Mouse (Mus musculus): ENCODE data around the gene Cyp2g1. TPM values are rescaled to one million over a fixed set of nuclear protein-coding genes. Genes with fewer than 3 reads are reported as not detected.

The Cyp2g1 gene
- polyA plus RNA-seq (2014; fragmentation: Nextera tagmentation; extraction: Ambion mirVana): not detected in 2 replicates

GRCm38 (mm10) chr7:26808592-26808991 is at the start of gene Cyp2g1:
Cyp2g1 (plus strand) TSS chr7:26808892.
- Histone ChIP-seq H3K4me1 (ENCODE audit: control insufficient read depth, insufficient read depth, low read length) (no peaks in the 10 kb centered on the region), H3K27ac (ENCODE audit: low read depth, low read length) (no peak within 1 kb of the TSS), H3K4me2 (replicated peaks; ENCODE audit: low read depth, low read length) (no peak within 1 kb of the TSS), H3K4me3 (ENCODE audit: low read length) (no peak within 1 kb of the TSS), H3K36me3 (ENCODE audit: control insufficient read depth, insufficient read depth, low read length) (no peaks in the 10 kb centered on the region), H3K9ac (ENCODE audit: low read depth, low read length) (no peak within 1 kb of the TSS), H3K27me3 (ENCODE audit: control insufficient read depth, insufficient read depth, low read length) (no peaks in the 10 kb centered on the region), H3K9me3 (ENCODE audit: control insufficient read depth, low read length) (no peaks in the 10 kb centered on the region)
- ATAC-seq (ENCODE audit: low FRiP score, low TSS enrichment): no peak
- 95% methylated on average over 2 of the region's 2 CpGs for WGBS

GRCm38 (mm10) chr7:26767084-26767483 is 41.6 kb upstream of the Cyp2g1 start:
- ATAC-seq (ENCODE audit: low FRiP score, low TSS enrichment): no peak
- Histone ChIP-seq H3K27ac (ENCODE audit: low read depth, low read length) (no peak overlapping the region), H3K4me2 (replicated peaks; ENCODE audit: low read depth, low read length) (no peak overlapping the region), H3K9me3 (ENCODE audit: control insufficient read depth, low read length) (no peaks in the 10 kb centered on the region), H3K36me3 (ENCODE audit: control insufficient read depth, insufficient read depth, low read length) (no peaks in the 10 kb centered on the region), H3K27me3 (ENCODE audit: control insufficient read depth, insufficient read depth, low read length) (no peaks in the 10 kb centered on the region), H3K9ac (ENCODE audit: low read depth, low read length) (no peak overlapping the region), H3K4me3 (ENCODE audit: low read length) (no peak overlapping the region), H3K4me1 (ENCODE audit: control insufficient read depth, insufficient read depth, low read length) (no peaks in the 10 kb centered on the region)
- 56% methylated on average over 1 of the region's 1 CpGs for WGBS

- 80% methylated on average over 9 of the region's 9 CpGs for WGBS
- Histone ChIP-seq H3K4me2 (replicated peaks; ENCODE audit: low read depth, low read length) (no peak overlapping the region), H3K27ac (ENCODE audit: low read depth, low read length) (no peak overlapping the region), H3K27me3 (ENCODE audit: control insufficient read depth, insufficient read depth, low read length) (no peaks in the 10 kb centered on the region), H3K9me3 (ENCODE audit: control insufficient read depth, low read length) (no peaks in the 10 kb centered on the region), H3K9ac (ENCODE audit: low read depth, low read length) (no peak overlapping the region), H3K36me3 (ENCODE audit: control insufficient read depth, insufficient read depth, low read length) (no peaks in the 10 kb centered on the region), H3K4me3 (ENCODE audit: low read length) (no peak overlapping the region), H3K4me1 (ENCODE audit: control insufficient read depth, insufficient read depth, low read length) (no peaks in the 10 kb centered on the region)
- ATAC-seq (ENCODE audit: low FRiP score, low TSS enrichment): no peak
Observed at GRCm38 (mm10) chr7:26769881-26770470, 38.7 kb upstream of the Cyp2g1 start.

- no peak for ATAC-seq (ENCODE audit: low FRiP score, low TSS enrichment)
- H3K36me3 ChIP-seq (ENCODE audit: control insufficient read depth, insufficient read depth, low read length): no peaks in the 10 kb centered on the region
- H3K27me3 ChIP-seq (ENCODE audit: control insufficient read depth, insufficient read depth, low read length): no peaks in the 10 kb centered on the region
- no peaks in the 10 kb centered on the region for H3K9me3 ChIP-seq (ENCODE audit: control insufficient read depth, low read length)
- H3K4me1 ChIP-seq (ENCODE audit: control insufficient read depth, insufficient read depth, low read length): no peaks in the 10 kb centered on the region
- no peak overlapping the region for H3K4me2 ChIP-seq (replicated peaks; ENCODE audit: low read depth, low read length)
- no peak overlapping the region for H3K4me3 ChIP-seq (ENCODE audit: low read length)
- no peak overlapping the region for H3K9ac ChIP-seq (ENCODE audit: low read depth, low read length)
- H3K27ac ChIP-seq (ENCODE audit: low read depth, low read length): no peak overlapping the region
- WGBS: 79% methylated on average over 3 of the region's 3 CpGs
Observed at GRCm38 (mm10) chr7:26772866-26773586, 35.7 kb upstream of the Cyp2g1 start.

GRCm38 (mm10) chr7:26775866-26776265 is 32.8 kb upstream of the Cyp2g1 start:
- Histone ChIP-seq H3K36me3 (ENCODE audit: control insufficient read depth, insufficient read depth, low read length) (no peaks in the 10 kb centered on the region), H3K4me1 (ENCODE audit: control insufficient read depth, insufficient read depth, low read length) (no peaks in the 10 kb centered on the region), H3K4me3 (ENCODE audit: low read length) (no peak overlapping the region), H3K9ac (ENCODE audit: low read depth, low read length) (no peak overlapping the region), H3K9me3 (ENCODE audit: control insufficient read depth, low read length) (no peaks in the 10 kb centered on the region), H3K27me3 (ENCODE audit: control insufficient read depth, insufficient read depth, low read length) (no peaks in the 10 kb centered on the region), H3K27ac (ENCODE audit: low read depth, low read length) (no peak overlapping the region), H3K4me2 (replicated peaks; ENCODE audit: low read depth, low read length) (no peak overlapping the region)
- ATAC-seq (ENCODE audit: low FRiP score, low TSS enrichment): peak; percentile 69
- WGBS: 19% methylated on average over 6 of the region's 6 CpGs

- no peaks in the 10 kb centered on the region for H3K36me3 ChIP-seq (ENCODE audit: control insufficient read depth, insufficient read depth, low read length)
- WGBS: 50% methylated on average over 2 of the region's 2 CpGs
- H3K4me3 ChIP-seq (ENCODE audit: low read length): no peak overlapping the region
- H3K9me3 ChIP-seq (ENCODE audit: control insufficient read depth, low read length): no peaks in the 10 kb centered on the region
- no peaks in the 10 kb centered on the region for H3K27me3 ChIP-seq (ENCODE audit: control insufficient read depth, insufficient read depth, low read length)
- no peak overlapping the region for H3K4me2 ChIP-seq (replicated peaks; ENCODE audit: low read depth, low read length)
- no peak overlapping the region for H3K9ac ChIP-seq (ENCODE audit: low read depth, low read length)
- no peak overlapping the region for H3K27ac ChIP-seq (ENCODE audit: low read depth, low read length)
- no peak for ATAC-seq (ENCODE audit: low FRiP score, low TSS enrichment)
- H3K4me1 ChIP-seq (ENCODE audit: control insufficient read depth, insufficient read depth, low read length): no peaks in the 10 kb centered on the region
Observed at GRCm38 (mm10) chr7:26777806-26778205, 30.9 kb upstream of the Cyp2g1 start.

- no peak for ATAC-seq (ENCODE audit: low FRiP score, low TSS enrichment)
- Histone ChIP-seq H3K4me1 (ENCODE audit: control insufficient read depth, insufficient read depth, low read length) (no peaks in the 10 kb centered on the region), H3K27me3 (ENCODE audit: control insufficient read depth, insufficient read depth, low read length) (no peaks in the 10 kb centered on the region), H3K27ac (ENCODE audit: low read depth, low read length) (no peak overlapping the region), H3K9ac (ENCODE audit: low read depth, low read length) (no peak overlapping the region), H3K4me3 (ENCODE audit: low read length) (no peak overlapping the region), H3K9me3 (ENCODE audit: control insufficient read depth, low read length) (no peaks in the 10 kb centered on the region), H3K4me2 (replicated peaks; ENCODE audit: low read depth, low read length) (no peak overlapping the region), H3K36me3 (ENCODE audit: control insufficient read depth, insufficient read depth, low read length) (no peaks in the 10 kb centered on the region)
- WGBS: 28% methylated on average over 6 of the region's 6 CpGs
Observed at GRCm38 (mm10) chr7:26778474-26778873, 30.2 kb upstream of the Cyp2g1 start.

GRCm38 (mm10) chr7:26779799-26780416 is 28.8 kb upstream of the Cyp2g1 start:
- H3K4me1 ChIP-seq (ENCODE audit: control insufficient read depth, insufficient read depth, low read length): no peaks in the 10 kb centered on the region
- WGBS: 89% methylated on average over 5 of the region's 5 CpGs

GRCm38 (mm10) chr7:26780510-26780909 is 28.2 kb upstream of the Cyp2g1 start:
- peak; percentile 61 for ATAC-seq (ENCODE audit: low FRiP score, low TSS enrichment)
- H3K36me3 ChIP-seq (ENCODE audit: control insufficient read depth, insufficient read depth, low read length): no peaks in the 10 kb centered on the region
- 8% methylated on average over 11 of the region's 11 CpGs for WGBS
- H3K9ac ChIP-seq (ENCODE audit: low read depth, low read length): no peak overlapping the region
- no peaks in the 10 kb centered on the region for H3K27me3 ChIP-seq (ENCODE audit: control insufficient read depth, insufficient read depth, low read length)
- no peaks in the 10 kb centered on the region for H3K4me1 ChIP-seq (ENCODE audit: control insufficient read depth, insufficient read depth, low read length)
- no peak overlapping the region for H3K27ac ChIP-seq (ENCODE audit: low read depth, low read length)
- no peak overlapping the region for H3K4me3 ChIP-seq (ENCODE audit: low read length)
- H3K4me2 ChIP-seq (replicated peaks; ENCODE audit: low read depth, low read length): no peak overlapping the region
- H3K9me3 ChIP-seq (ENCODE audit: control insufficient read depth, low read length): no peaks in the 10 kb centered on the region

More at GRCm38 (mm10) chr7:26779799-26780416, 28.8 kb upstream of the Cyp2g1 start:
- no peaks in the 10 kb centered on the region for H3K36me3 ChIP-seq (ENCODE audit: control insufficient read depth, insufficient read depth, low read length)
- H3K27me3 ChIP-seq (ENCODE audit: control insufficient read depth, insufficient read depth, low read length): no peaks in the 10 kb centered on the region
- no peak overlapping the region for H3K9ac ChIP-seq (ENCODE audit: low read depth, low read length)
- no peak for ATAC-seq (ENCODE audit: low FRiP score, low TSS enrichment)
- no peaks in the 10 kb centered on the region for H3K9me3 ChIP-seq (ENCODE audit: control insufficient read depth, low read length)
- H3K27ac ChIP-seq (ENCODE audit: low read depth, low read length): no peak overlapping the region
- no peak overlapping the region for H3K4me3 ChIP-seq (ENCODE audit: low read length)
- no peak overlapping the region for H3K4me2 ChIP-seq (replicated peaks; ENCODE audit: low read depth, low read length)

Measured in kidney, embryonic 14.5 days (tissue).